Mouse (Mus musculus) hindbrain, embryonic 10.5 days (tissue): ENCODE results near the gene Srl. TPM values are rescaled to one million over a fixed set of nuclear protein-coding genes. Genes with fewer than 3 reads are reported as not detected.
A peak's percentile ranks its signal among the peaks of the same experiment; 100 is the strongest.
"Not testable (repeated sequence)": the region's sequence is repeated elsewhere in the genome, so short reads cannot be mapped to it uniquely, and the experiment has no call there.

ENCODE experiments used
- DNase-seq: peaks from one replicate; pipeline ENCODE4 v3.0.0-alpha.2; 2017; ENCODE audit warnings: low spot score
- H3K27ac ChIP-seq: fragments of 300-500 bp; sonication (generic); 2 replicates; pipeline ENCODE4 v1.5.1; 2016; ENCODE audit warnings: mild to moderate bottlenecking, moderate library complexity
- H3K27me3 ChIP-seq: fragments of 300-500 bp; sonication (generic); 2 replicates; pipeline ENCODE4 v1.6.1; 2016; ENCODE audit warnings: mild to moderate bottlenecking; ENCODE audit not compliant: poor library complexity, insufficient read depth, severe bottlenecking
- H3K36me3 ChIP-seq: fragments of 300-500 bp; sonication (generic); 2 replicates; pipeline ENCODE4 v1.6.1; 2016; ENCODE audit warnings: mild to moderate bottlenecking, moderate library complexity
- H3K4me1 ChIP-seq: fragments of 300-500 bp; sonication (generic); replicated peaks from 2 replicates; pipeline ENCODE4 v1.6.1; 2016; ENCODE audit warnings: mild to moderate bottlenecking
- H3K4me3 ChIP-seq: fragments of 300-500 bp; sonication (generic); 2 replicates; pipeline ENCODE4 v1.5.1; 2016; ENCODE audit warnings: mild to moderate bottlenecking, moderate library complexity
- H3K9me3 ChIP-seq: fragments of 300-500 bp; sonication (generic); 2 replicates; pipeline ENCODE4 v1.6.1; 2016; ENCODE audit warnings: mild to moderate bottlenecking, moderate library complexity
- WGBS: fragments of 180-500 bp; shearing (Covaris S2); methylation state at CpG from one replicate; pipeline ENCODE4 v1.1.7; 2016; 5-methylcytosine and 5-hydroxymethylcytosine counted together
- polyA plus RNA-seq: library from polyadenylated mRNA; unstranded; fragments of >200 nt; fragmentation: Nextera tagmentation; extraction: Ambion mirVana; gene quantifications from 2 replicates; pipeline ENCODE4 v1.2.1, GENCODE M21; 2016

Srl gene
- polyA plus RNA-seq, 1 experiment from 2014 or later = 22.8 TPM

DNA sequence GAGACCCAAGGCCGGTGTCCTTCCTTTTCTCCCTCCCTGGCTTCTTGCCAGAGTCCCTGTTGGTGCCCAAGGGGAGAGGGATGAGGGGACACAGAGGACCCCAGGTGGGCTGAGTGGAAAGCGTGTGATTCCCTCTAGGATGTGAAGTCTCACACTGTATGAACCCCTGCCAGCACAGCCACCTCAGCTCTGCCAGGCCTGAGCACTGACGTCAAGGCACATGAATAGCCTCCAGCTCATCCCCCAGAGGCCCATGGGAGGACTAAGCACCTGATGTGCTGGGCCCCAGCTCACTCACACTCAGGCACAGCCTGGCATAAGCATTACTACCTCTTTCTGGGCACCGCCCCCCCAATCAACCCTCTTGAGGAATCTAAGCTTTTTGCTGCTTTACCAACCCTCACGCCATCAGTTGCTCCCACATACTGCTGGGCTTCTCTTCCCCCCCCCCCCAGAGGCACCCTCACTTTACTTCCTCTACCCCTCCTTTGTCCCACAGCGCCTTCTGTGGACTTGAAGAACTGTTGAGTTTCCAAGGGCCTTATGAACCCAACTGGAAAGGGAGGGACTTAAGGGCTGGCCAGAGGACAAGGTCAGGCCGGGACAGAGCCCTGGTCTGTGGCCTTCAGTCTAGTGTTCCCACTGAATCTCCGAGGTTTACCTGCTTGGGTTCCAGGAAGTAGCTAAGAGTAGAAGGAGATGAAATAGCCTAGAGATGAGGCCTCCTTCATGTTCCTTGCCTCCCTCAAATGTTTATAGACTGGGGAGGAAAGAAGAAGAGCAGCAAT, 40.8 kb downstream of the Srl start:
- WGBS = 87% methylated on average over 8 of the region's 8 CpGs

DNA sequence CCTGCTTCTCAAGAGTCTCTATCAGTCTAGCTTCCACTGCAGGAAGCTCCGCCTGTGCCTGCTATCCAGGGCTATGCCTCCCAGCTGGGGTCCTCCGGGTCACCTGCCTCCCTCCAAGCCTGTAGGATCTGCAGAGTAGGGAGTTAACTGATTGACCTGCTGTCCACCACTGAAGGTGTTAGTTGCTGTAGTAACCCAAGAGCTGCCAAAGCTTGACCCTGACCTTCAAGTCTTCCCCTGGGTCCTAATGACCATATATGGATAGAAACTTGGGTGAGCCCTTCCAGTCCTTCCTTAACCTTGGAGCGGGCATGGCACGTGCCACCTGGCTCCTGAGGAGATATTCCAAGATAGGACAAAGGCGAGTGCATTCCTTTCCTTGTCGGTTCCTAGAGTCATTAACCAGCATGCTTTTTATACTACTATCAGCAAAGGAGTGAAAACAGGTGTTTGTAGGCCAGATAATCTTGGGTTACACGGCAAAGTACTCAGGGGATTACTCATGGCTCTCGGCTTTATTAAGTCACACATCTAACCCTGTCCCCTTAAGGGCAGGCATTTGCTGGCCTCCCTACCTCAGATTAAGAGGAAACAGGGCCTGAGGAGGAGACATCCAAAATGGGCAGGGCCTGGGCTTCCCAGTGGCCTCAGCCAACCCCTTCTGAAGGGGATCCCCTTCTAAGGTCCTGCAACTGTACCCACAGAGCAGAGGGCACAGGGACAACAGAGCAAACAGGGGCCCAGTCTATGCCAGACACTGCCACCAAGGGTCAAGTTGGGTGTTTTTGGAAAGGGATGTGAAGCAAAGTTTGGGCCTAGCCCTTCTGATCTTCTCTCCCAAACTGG, 43.6 kb downstream of the Srl start:
- no peak for DNase-seq
- H3K36me3 ChIP-seq = no peaks in the 10 kb centered on the region
- H3K27ac ChIP-seq = no peak overlapping the region

More for the DNA sequence above, 40.8 kb downstream of the Srl start:
- no peak overlapping the region for H3K4me3 ChIP-seq
- H3K9me3 ChIP-seq = no peaks in the 10 kb centered on the region
- no peaks in the 10 kb centered on the region for H3K36me3 ChIP-seq
- H3K27me3 ChIP-seq = no peaks in the 10 kb centered on the region
- H3K4me1 ChIP-seq = peaks cover 8% of the 10 kb centered on the region; the same call in 1 of the 2 replicates
- DNase-seq = no peak
- H3K27ac ChIP-seq = no peak overlapping the region

DNA sequence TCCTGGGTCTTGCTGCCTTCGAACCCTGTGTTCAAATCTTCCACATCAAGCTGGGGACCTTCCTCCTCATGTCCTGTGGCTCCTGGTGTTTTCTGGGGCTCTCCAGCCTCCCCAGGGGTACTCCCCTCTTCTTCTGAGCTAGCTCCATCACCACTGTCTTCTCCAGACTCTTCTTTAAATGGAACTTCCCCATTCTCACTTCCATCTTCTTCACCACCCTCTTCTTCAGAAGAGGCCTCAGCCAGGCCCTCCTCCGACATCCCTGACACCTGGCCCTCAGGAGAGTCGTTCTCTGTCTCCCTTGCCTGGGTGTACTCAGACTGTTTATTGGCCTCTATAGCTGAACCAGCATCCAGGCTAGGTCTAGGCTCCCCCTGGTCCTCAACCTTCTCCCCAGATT, 45.1 kb downstream of the Srl start:
- 88% methylated on average over 3 of the region's 3 CpGs for WGBS
- Histone ChIP-seq H3K4me3 (no peak overlapping the region), H3K36me3 (peaks cover 9% of the 10 kb centered on the region), H3K9me3 (no peaks in the 10 kb centered on the region), H3K27me3 (no peaks in the 10 kb centered on the region), H3K4me1 (peaks cover 8% of the 10 kb centered on the region; the same call in 1 of the 2 replicates), H3K27ac (no peak overlapping the region)
- no peak for DNase-seq

More for the DNA sequence above, 43.6 kb downstream of the Srl start:
- peaks cover 8% of the 10 kb centered on the region; the same call in 1 of the 2 replicates for H3K4me1 ChIP-seq
- WGBS = 78% methylated on average over 8 of the region's 8 CpGs
- no peaks in the 10 kb centered on the region for H3K9me3 ChIP-seq
- no peaks in the 10 kb centered on the region for H3K27me3 ChIP-seq
- H3K4me3 ChIP-seq = no peak overlapping the region

GRCm38 (mm10) chr16:4495861-4496260, 45.8 kb downstream of the Srl start:
- no peak for DNase-seq
- no peak overlapping the region for H3K27ac ChIP-seq
- peaks cover 9% of the 10 kb centered on the region for H3K36me3 ChIP-seq
- WGBS = 92% methylated on average over 5 of the region's 5 CpGs
- H3K9me3 ChIP-seq = no peaks in the 10 kb centered on the region
- H3K4me3 ChIP-seq = no peak overlapping the region
- no peaks in the 10 kb centered on the region for H3K27me3 ChIP-seq
- peaks cover 8% of the 10 kb centered on the region; the same call in 1 of the 2 replicates for H3K4me1 ChIP-seq

- H3K27ac ChIP-seq = no peak overlapping the region
- peaks cover 9% of the 10 kb centered on the region for H3K36me3 ChIP-seq
- no peak for DNase-seq
- no peaks in the 10 kb centered on the region for H3K9me3 ChIP-seq
- no peaks in the 10 kb centered on the region for H3K27me3 ChIP-seq
- peaks cover 14% of the 10 kb centered on the region; the same call in 1 of the 2 replicates for H3K4me1 ChIP-seq
- H3K4me3 ChIP-seq = no peak overlapping the region
- WGBS = 87% methylated on average over 2 of the region's 2 CpGs
These were observed 48.6 kb downstream of the Srl start for GRCm38 (mm10) chr16:4492777-4493563.

GRCm38 (mm10) chr16:4489114-4489624, 52.4 kb downstream of the Srl start:
- Histone ChIP-seq H3K27me3 (no peaks in the 10 kb centered on the region), H3K4me1 (peaks cover 6% of the 10 kb centered on the region; the same call in 1 of the 2 replicates), H3K27ac (peak overlapping the region; percentile 62; the same call in 1 of the 2 replicates), H3K4me3 (no peak overlapping the region), H3K9me3 (no peaks in the 10 kb centered on the region), H3K36me3 (peaks cover 31% of the 10 kb centered on the region)
- WGBS = 76% methylated on average over 11 of the region's 11 CpGs
- DNase-seq = peak; percentile 84

DNA sequence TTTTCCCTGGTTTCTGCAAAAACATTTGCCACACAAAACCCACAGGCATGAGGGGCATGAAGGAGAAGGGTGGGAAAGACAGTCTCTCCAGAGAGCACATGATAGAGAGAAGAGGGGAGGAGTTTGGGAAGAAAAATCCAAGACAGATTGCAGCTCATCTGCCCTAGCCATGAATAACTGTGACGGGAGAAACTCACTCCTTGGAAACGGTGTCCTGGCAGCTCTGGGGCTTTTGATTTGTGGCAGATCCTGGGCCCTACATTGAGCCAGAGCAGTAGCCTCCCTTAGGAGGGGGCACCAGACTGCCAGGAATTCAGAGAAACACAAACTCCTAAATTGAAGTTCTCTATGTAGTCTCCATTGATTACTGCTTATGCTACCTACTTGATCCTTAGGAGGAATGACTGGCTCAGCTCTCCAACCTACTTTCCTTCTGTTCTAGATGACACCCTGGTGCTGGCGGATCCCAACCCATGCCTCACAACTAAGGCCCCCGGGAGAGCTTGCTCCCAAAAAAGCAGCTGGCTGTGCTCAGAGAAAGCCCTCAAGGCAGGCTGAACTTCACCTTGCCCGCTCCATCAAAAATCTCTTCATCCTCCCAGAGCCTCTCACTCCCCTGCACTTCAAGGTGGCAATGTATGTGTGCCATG, 60.9 kb downstream of the Srl start:
- peaks cover 19% of the 10 kb centered on the region for H3K36me3 ChIP-seq

DNA sequence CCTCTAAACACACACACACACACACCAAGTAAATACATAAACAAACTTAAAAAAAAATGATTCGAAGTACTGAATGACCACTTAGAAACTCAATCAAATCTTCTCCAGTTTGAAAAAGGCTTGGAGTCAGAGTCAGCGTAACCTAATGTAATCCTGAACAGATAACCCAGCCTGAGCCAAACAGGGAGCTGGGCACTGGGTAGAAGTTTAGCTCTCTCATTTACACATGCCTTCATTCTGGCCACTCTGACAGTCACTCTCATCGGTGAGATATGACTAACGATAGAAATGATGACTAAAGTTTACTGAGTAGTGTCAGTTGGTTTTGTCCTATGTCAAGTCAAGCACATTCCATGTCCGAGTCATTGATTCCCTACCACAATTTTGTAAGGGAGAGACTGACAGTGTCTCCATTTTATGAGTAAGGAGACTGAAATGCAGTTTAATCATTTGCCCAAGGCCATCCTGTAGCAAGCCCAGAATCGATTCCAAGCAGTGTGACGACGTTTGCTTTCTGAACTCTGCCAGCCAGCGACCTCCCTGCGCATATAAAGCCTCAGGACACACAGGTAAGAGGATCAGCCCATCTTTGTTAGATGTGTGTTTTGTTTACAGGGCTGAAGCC, 63.9 kb downstream of the Srl start:
- Histone ChIP-seq H3K27me3 (no peaks in the 10 kb centered on the region), H3K4me3 (no peak overlapping the region), H3K4me1 (peaks cover 18% of the 10 kb centered on the region), H3K27ac (no peak overlapping the region), H3K36me3 (peaks cover 7% of the 10 kb centered on the region; the same call in 1 of the 2 replicates), H3K9me3 (no peaks in the 10 kb centered on the region)
- DNase-seq = no peak
- WGBS = 88% methylated on average over 10 of the region's 10 CpGs

More for the DNA sequence above, 60.9 kb downstream of the Srl start:
- H3K27me3 ChIP-seq = no peaks in the 10 kb centered on the region
- DNase-seq = no peak
- H3K4me3 ChIP-seq = no peak overlapping the region
- no peak overlapping the region for H3K27ac ChIP-seq
- H3K9me3 ChIP-seq = no peaks in the 10 kb centered on the region
- no peaks in the 10 kb centered on the region for H3K4me1 ChIP-seq
- 79% methylated on average over 5 of the region's 5 CpGs for WGBS

- WGBS = 15% methylated on average over 42 of the region's 42 CpGs
- Histone ChIP-seq H3K36me3 (no peaks in the 10 kb centered on the region), H3K4me3 (peak overlapping the region; percentile 56), H3K27me3 (no peaks in the 10 kb centered on the region), H3K9me3 (no peaks in the 10 kb centered on the region), H3K4me1 (peaks cover 20% of the 10 kb centered on the region), H3K27ac (peak overlapping the region; percentile 85)
- peak; percentile 96 for DNase-seq
These were observed 66.5 kb downstream of the Srl start for GRCm38 (mm10) chr16:4474882-4475803.

DNA sequence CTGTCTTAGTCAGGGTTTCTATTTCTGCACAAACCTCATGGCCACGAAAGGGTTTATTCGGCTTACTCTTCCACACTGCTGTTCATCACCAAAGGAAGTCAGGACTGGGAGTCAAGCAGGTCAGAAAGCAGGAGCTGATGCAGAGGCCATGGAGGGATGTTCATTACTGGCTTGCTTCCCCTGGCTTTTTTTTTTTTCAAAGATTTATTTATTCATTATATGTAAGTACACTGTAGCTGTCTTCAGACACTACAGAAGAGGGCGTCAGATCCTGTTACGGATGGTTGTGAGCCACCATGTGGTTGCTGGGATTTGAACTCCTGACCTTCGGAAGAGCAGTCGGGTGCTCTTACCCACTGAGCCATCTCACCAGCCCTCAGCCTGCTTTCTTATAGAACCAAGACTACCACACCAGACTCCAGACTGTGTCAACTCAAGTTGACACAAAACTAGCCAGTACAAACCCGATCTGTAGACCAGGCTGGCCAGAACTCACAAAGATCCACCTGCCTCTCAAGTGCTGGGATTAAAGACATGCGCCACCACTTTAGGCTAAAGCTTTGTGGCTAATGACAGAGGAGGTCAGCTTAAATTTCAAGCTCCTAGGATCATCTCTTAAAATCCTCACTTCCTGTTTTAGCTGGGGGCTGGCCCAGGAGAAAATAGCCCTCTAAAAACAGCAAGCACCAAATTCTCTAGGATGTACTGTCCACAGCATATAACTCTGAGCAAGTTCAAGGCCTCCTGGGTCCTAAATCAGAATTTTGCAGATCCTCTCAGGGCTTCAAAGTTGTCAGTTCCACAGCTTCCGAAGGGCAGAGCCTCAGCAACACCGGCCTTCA, 67.4 kb downstream of the Srl start:
- H3K9me3 ChIP-seq = not testable (repeated sequence)
- peak overlapping the region; percentile 85 for H3K27ac ChIP-seq

More for the DNA sequence above, 67.4 kb downstream of the Srl start:
- 75% methylated on average over 10 of the region's 10 CpGs for WGBS
- not testable (repeated sequence) for H3K36me3 ChIP-seq, DNase-seq, H3K27me3 ChIP-seq
- Histone ChIP-seq H3K4me1 (peaks cover 20% of the 10 kb centered on the region), H3K4me3 (peak overlapping the region; percentile 56)
